Mouse (Mus musculus) heart, embryonic 15.5 days (tissue): ENCODE measurements around the gene Pla2g2f. TPM values are rescaled to one million over a fixed set of nuclear protein-coding genes. Genes with fewer than 3 reads are reported as not detected.
A peak's percentile ranks its signal among the peaks of the same experiment; 100 is the strongest.

Experiments
- ATAC-seq: fragments of 200-750 bp; cut with Nextera tagmentation; replicated peaks from 2 replicates; pipeline ENCODE4 v1.8.0; 2017; ENCODE audit warnings: low read depth, moderate TSS enrichment; ENCODE audit not compliant: insufficient number of reproducible peaks, insufficient read depth, low FRiP score
- H3K27ac ChIP-seq: fragments of 300-500 bp; sonication (generic); 2 replicates; pipeline ENCODE4 v1.5.1; 2015; ENCODE audit warnings: mild to moderate bottlenecking, inconsistent platforms
- H3K27me3 ChIP-seq: fragments of 300-500 bp; sonication (generic); 2 replicates; pipeline ENCODE4 v1.6.1; 2015; ENCODE audit warnings: inconsistent platforms
- H3K36me3 ChIP-seq: fragments of 300-500 bp; sonication (generic); 2 replicates; pipeline ENCODE4 v1.6.1; 2015; ENCODE audit warnings: mild to moderate bottlenecking, inconsistent platforms
- H3K4me1 ChIP-seq: fragments of 300-500 bp; sonication (generic); replicated peaks from 2 replicates; pipeline ENCODE4 v1.6.1; 2015; ENCODE audit warnings: inconsistent platforms
- H3K4me2 ChIP-seq: fragments of 300-500 bp; sonication (generic); 2 replicates; pipeline ENCODE4 v1.6.1; 2015; ENCODE audit warnings: inconsistent platforms, mild to moderate bottlenecking, moderate library complexity
- H3K4me3 ChIP-seq: fragments of 300-500 bp; sonication (generic); 2 replicates; pipeline ENCODE4 v1.5.1; 2015; ENCODE audit warnings: mild to moderate bottlenecking, inconsistent platforms
- H3K9ac ChIP-seq: fragments of 300-500 bp; sonication (generic); 2 replicates; pipeline ENCODE4 v1.6.1; 2015; ENCODE audit warnings: mild to moderate bottlenecking, inconsistent platforms
- H3K9me3 ChIP-seq: fragments of 300-500 bp; sonication (generic); replicated peaks from 2 replicates; pipeline ENCODE4 v1.6.1; 2016; ENCODE audit warnings: inconsistent platforms
- WGBS: fragments of 180-500 bp; shearing (Covaris S2); methylation state at CpG from one replicate; pipeline ENCODE4 v1.1.7; 2015; ENCODE audit warnings: mixed read lengths; 5-methylcytosine and 5-hydroxymethylcytosine counted together
- polyA plus RNA-seq: library from polyadenylated mRNA; unstranded; fragments of >200 nt; fragmentation: Nextera tagmentation; extraction: Ambion mirVana; gene quantifications from 2 replicates; pipeline ENCODE4 v1.2.1, GENCODE M21; 2015

The Pla2g2f gene
- 0.09 TPM in 1 of 2 replicates, not detected in the other for polyA plus RNA-seq

DNA sequence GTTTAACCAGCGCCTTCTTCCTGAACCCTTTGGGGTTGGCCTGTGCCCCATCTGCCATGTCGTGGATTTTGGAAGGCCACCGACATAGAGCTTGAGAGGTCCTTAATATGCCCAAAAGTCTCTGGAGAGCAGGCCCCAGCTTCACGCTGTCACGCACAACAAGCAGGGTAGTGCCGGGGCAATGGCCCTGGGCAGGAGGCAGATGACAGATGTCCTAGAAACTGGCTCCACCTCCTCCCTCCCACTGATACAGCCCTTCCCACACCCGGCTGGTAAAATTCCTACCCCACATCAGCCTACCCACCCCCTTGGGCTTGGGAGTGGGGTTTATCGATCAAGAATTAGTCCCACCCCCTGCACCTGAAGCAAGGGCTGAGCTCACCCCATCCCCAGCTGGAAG is at the start of gene Pla2g2f:
Pla2g2f (minus strand) TSS at position 211 of the 400 bp plus-strand sequence.
- 76% methylated on average over 8 of the region's 8 CpGs for WGBS
- H3K4me2 ChIP-seq = no peak within 1 kb of the TSS
- H3K9ac ChIP-seq = no peak within 1 kb of the TSS
- H3K9me3 ChIP-seq = no peaks in the 10 kb centered on the region
- H3K4me3 ChIP-seq = no peak within 1 kb of the TSS
- H3K27ac ChIP-seq = no peak within 1 kb of the TSS
- H3K36me3 ChIP-seq = no peaks in the 10 kb centered on the region
- no peak for ATAC-seq
- H3K27me3 ChIP-seq = peaks cover 5% of the 10 kb centered on the region; the same call in 1 of the 2 replicates
- no peaks in the 10 kb centered on the region; the same call in 1 of the 2 replicates for H3K4me1 ChIP-seq

DNA sequence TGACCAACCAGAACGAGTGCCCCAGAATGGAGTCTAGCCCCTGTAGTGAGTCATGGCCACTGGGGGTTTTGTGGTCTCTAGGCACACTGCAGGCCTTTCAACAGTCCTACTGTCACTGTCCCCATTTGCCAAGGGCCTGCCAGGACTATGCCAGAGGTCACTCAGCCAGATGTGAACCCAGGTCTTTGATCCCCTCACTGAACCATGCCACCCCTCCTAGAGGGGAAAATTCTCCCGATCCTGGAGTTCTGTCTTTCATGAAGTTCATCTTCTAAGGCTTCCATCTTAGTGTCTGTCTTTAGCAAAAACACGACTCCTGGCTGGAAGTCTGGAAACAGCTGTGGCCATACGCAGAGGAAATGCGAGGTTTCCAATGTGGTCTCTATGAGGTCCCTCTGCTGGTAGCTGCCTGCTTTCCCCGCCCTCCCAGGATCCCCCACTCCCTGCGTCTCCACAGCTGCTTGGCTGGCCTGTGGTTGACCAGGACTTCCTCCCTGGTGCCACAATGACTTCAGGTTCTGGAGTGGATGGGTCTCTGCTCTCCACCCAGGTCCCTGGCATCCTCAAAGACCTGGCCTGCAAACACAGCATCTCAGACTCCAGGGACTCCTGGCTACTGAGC is 49.6 kb upstream of the Pla2g2f start:
- H3K4me3 ChIP-seq = no peak overlapping the region
- H3K9ac ChIP-seq = no peak overlapping the region
- no peaks in the 10 kb centered on the region for H3K36me3 ChIP-seq
- peaks cover 51% of the 10 kb centered on the region for H3K27me3 ChIP-seq
- no peaks in the 10 kb centered on the region for H3K9me3 ChIP-seq
- whole genome bisulfite sequencing = 57% methylated on average over 7 of the region's 7 CpGs
- peaks cover 4% of the 10 kb centered on the region; the same call in 1 of the 2 replicates for H3K4me1 ChIP-seq
- no peak overlapping the region for H3K4me2 ChIP-seq
- no peak overlapping the region for H3K27ac ChIP-seq
- no peak for ATAC-seq

DNA sequence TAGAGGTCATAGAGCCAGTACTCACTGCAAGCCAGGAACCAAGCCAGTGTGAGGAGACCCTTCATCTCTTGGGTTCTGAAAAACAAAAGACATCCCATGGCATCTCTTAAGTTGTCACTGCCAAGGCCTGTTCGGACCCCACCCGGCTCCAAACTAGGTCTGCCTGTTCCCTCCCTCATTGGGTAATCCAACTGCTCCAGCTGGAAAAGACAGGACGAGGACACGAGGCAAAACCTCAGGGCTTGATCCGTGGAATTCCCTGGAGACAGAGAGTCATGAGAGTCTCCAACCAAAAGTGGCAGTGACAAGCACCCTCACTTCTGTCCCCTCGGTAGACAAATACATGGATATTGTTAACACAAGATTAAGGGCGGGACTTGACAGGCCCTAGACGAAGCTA is 48.7 kb upstream of the Pla2g2f start:
- H3K4me3 ChIP-seq = no peak overlapping the region
- H3K4me1 ChIP-seq = peaks cover 4% of the 10 kb centered on the region; the same call in 1 of the 2 replicates
- no peak overlapping the region for H3K9ac ChIP-seq
- no peak overlapping the region for H3K4me2 ChIP-seq
- no peaks in the 10 kb centered on the region for H3K36me3 ChIP-seq
- ATAC-seq = no peak
- no peak overlapping the region for H3K27ac ChIP-seq
- 72% methylated on average over 8 of the region's 8 CpGs for WGBS
- H3K27me3 ChIP-seq = peaks cover 48% of the 10 kb centered on the region
- no peaks in the 10 kb centered on the region for H3K9me3 ChIP-seq

DNA sequence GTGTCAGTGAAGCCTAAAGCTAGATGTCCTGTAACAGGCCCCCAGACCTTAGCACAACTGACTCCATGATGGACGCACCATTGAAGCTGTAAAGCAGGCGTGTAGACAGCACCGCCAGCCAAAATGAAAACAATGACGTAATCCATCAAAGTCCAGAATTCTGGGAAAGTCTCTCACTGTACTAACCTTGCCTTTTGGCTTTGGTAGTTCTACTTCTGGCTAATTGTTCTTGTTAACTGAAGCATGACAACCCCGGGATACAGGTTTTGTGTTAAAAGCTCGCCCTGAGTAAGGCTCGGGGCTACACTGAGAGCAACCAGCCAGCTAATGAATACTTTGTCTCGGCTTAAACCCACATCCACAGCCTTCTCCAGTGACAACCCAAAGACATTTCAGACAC is 47.8 kb upstream of the Pla2g2f start:
- peaks cover 45% of the 10 kb centered on the region for H3K27me3 ChIP-seq
- H3K9ac ChIP-seq = no peak overlapping the region
- WGBS = 69% methylated on average over 8 of the region's 8 CpGs
- no peak overlapping the region for H3K4me3 ChIP-seq
- peaks cover 7% of the 10 kb centered on the region for H3K4me1 ChIP-seq
- no peaks in the 10 kb centered on the region for H3K36me3 ChIP-seq
- no peaks in the 10 kb centered on the region for H3K9me3 ChIP-seq
- H3K27ac ChIP-seq = no peak overlapping the region
- no peak for ATAC-seq
- no peak overlapping the region for H3K4me2 ChIP-seq

DNA sequence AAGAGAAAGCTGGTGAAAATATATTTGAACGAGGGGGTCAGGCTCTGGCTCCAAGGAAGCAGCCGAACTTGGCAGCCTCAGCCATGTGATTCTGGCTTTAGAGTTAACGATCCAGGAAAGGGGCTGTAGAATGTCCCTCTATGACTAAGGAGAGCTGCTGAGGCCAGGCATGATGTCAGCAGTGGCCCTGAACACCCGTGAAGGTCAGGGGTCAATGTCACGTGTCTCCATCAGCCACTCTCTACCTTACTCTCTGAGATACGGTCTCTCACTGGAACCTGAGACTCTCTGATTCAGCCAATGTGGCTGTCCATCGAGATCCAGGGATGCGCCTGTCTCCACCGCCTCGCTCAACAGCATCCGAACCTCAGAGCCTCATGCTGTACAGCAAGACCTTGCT is 45.5 kb upstream of the Pla2g2f start:
- peaks cover 9% of the 10 kb centered on the region for H3K4me1 ChIP-seq
- H3K4me3 ChIP-seq = no peak overlapping the region
- H3K36me3 ChIP-seq = no peaks in the 10 kb centered on the region
- ATAC-seq = no peak
- H3K27me3 ChIP-seq = peaks cover 28% of the 10 kb centered on the region
- H3K4me2 ChIP-seq = no peak overlapping the region
- H3K27ac ChIP-seq = no peak overlapping the region
- no peak overlapping the region for H3K9ac ChIP-seq
- H3K9me3 ChIP-seq = no peaks in the 10 kb centered on the region
- WGBS = 81% methylated on average over 11 of the region's 11 CpGs

DNA sequence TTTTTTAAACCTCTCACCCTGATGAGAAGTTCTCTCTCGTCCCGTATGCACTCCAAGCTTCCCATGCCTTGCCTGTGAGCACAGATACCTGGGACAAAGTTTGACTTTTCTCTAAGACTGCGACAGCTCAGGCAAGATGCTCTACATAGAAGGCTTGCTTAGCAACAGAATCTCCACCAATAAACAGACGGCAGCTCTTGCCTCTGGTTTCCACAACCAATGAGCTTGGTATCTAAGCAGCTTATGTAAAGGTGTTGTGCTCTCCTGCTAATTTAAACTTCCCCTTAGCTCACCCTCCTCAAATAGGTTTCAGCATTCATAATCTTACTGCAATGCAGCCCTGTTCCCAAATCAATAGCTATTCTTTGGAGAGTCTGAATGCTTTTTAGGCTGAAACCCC is 44.2 kb upstream of the Pla2g2f start:
- ATAC-seq = no peak
- no peak overlapping the region for H3K27ac ChIP-seq
- 75% methylated on average over 4 of the region's 4 CpGs for WGBS
- H3K9ac ChIP-seq = no peak overlapping the region
- H3K4me1 ChIP-seq = peaks cover 9% of the 10 kb centered on the region
- H3K4me2 ChIP-seq = no peak overlapping the region
- H3K27me3 ChIP-seq = peaks cover 21% of the 10 kb centered on the region
- no peak overlapping the region for H3K4me3 ChIP-seq
- no peaks in the 10 kb centered on the region for H3K36me3 ChIP-seq
- H3K9me3 ChIP-seq = no peaks in the 10 kb centered on the region

DNA sequence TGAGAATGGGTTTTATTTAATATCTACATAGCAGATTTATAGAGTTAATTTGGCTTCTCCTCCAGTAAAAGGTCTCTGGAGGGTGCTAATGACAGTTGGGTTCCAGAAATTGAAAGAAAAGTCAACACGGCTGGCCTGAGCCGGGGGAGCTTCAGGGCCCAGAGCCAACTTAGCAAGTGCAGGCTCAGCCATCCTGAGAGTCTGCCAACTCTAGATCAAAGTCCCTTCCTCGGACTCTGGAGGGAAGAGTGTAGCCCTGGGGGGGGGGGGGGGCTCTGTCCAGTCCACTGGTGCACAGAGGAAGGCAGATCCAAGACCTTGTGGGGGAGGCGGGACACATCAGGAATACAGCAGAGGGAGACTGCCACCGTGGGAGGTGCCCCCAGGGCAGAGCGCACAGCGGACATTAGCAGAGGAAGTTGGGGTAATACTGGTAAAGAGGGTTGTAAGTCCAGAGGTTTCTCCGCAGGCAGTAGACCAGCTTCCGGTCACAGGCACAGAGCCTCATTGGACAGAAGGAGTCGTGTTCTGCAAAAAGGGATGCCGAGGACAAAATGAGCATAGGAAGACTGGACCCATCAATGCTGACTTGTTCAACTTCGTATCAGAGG is 42.8 kb upstream of the Pla2g2f start:
- Histone ChIP-seq H3K36me3 (no peaks in the 10 kb centered on the region), H3K4me2 (peak overlapping the region; percentile 23), H3K9ac (no peak overlapping the region), H3K4me1 (peaks cover 11% of the 10 kb centered on the region), H3K27ac (no peak overlapping the region), H3K9me3 (no peaks in the 10 kb centered on the region), H3K4me3 (no peak overlapping the region), H3K27me3 (peaks cover 16% of the 10 kb centered on the region)
- ATAC-seq = no peak
- WGBS = 57% methylated on average over 12 of the region's 12 CpGs

DNA sequence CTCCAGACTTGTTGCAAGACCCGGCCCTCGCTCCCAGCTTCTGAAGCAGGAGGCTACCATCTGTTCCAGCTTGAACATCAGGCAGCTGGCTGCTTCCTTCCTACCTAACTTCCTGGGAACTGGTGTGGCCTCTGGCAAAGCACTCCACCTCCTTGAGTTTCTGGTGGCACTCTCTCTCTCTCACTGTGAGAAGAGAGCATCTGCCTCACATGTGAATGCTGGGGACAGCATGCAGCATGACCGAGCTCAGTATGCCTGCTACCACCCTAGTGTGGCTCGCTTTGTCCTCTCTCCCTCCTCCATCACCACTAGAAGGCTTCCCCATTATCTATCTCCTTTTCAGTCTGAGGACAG is 39.8 kb upstream of the Pla2g2f start:
- no peaks in the 10 kb centered on the region for H3K36me3 ChIP-seq
- WGBS = 68% methylated on average over 4 of the region's 4 CpGs
- no peak overlapping the region for H3K27ac ChIP-seq
- ATAC-seq = no peak
- no peak overlapping the region for H3K9ac ChIP-seq
- H3K4me2 ChIP-seq = no peak overlapping the region
- H3K4me3 ChIP-seq = no peak overlapping the region
- H3K4me1 ChIP-seq = peaks cover 11% of the 10 kb centered on the region
- no peaks in the 10 kb centered on the region for H3K9me3 ChIP-seq
- H3K27me3 ChIP-seq = peaks cover 12% of the 10 kb centered on the region

DNA sequence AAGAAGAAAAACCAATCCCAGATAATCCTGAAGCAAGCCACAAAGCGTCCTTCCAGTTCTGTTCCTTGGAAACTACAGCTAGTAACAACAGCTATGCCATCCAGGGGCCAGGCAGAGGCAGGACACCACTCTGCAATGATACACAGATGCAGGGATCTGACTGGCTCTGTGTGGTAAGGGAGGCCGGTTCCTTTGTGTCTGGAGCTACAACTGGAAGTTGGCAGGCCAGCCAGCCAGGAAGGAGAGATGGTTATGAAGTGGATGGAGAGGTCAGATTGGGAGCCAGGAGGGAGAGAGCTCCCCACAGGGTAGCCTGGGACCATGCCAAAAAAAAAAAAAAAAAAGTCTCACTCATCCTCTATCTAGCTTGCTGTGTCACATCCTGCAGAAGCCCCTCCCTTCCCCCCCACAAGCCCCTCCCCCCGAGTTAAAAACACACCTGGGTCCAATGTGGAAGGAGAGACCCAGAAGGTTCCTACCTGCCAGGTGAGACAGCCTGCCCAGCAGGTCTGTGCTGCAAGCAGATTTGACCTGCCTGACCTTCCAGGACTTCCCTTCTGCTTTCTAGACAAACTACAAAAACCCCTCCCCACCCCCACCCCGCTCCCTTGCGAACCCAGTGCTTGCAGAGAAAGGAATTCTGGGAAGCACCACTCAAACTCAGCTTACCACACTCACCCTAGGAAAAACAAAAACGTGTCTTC is 39.2 kb upstream of the Pla2g2f start:
- Histone ChIP-seq H3K4me3 (no peak overlapping the region), H3K4me2 (no peak overlapping the region), H3K27ac (no peak overlapping the region), H3K9me3 (no peaks in the 10 kb centered on the region), H3K9ac (no peak overlapping the region), H3K27me3 (peaks cover 12% of the 10 kb centered on the region), H3K4me1 (peaks cover 11% of the 10 kb centered on the region), H3K36me3 (no peaks in the 10 kb centered on the region)
- no peak for ATAC-seq
- 36% methylated on average over 6 of the region's 6 CpGs for WGBS

DNA sequence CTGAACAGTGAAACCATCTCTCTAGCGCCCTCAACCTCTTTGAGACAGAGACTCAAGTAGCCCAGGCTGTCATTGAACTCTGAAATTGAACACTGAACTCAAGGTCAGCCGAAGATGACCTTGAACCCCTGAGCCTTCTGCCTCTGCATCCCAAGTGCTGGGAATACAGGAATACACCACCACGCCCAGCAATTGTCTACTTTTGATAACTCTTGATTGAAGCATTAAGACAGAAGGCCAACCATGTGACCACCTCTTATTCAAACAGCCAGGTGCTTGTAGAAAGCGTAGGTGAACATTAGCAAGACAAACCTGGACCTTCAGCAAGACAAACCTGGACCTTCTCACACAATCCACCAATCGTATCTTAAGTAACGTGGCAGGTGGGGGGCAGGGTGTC is 36.9 kb upstream of the Pla2g2f start:
- Histone ChIP-seq H3K4me1 (0 out of 2 replicates have a peak, but pooled peaks cover 2% of the 10 kb centered on the region), H3K4me2 (no peak overlapping the region), H3K9ac (no peak overlapping the region), H3K27ac (no peak overlapping the region), H3K9me3 (no peaks in the 10 kb centered on the region), H3K36me3 (no peaks in the 10 kb centered on the region), H3K4me3 (no peak overlapping the region), H3K27me3 (peaks cover 21% of the 10 kb centered on the region)
- no peak for ATAC-seq
- WGBS = 83% methylated on average over 6 of the region's 6 CpGs

DNA sequence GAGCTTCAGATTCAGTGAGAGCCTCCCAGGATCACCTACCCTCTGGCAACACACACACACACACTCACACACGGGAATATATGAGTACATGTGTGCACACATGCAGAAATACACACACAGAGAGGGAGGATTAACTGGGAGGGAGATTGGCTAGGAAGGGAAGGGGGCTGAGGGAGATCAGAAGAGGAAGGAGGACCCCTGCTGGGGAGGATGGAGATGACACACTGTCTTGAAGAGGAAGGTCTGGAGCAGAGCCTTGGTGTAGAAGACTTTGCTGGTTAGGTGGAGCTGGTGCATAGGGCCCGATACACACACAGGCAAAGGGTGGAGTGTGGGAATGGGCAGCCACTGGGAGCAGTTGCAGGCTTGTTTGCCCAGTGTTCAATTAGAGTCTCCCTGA is 35.9 kb upstream of the Pla2g2f start:
- H3K27me3 ChIP-seq = peaks cover 23% of the 10 kb centered on the region
- H3K36me3 ChIP-seq = no peaks in the 10 kb centered on the region
- H3K4me3 ChIP-seq = no peak overlapping the region
- H3K9ac ChIP-seq = no peak overlapping the region
- H3K27ac ChIP-seq = no peak overlapping the region
- 46% methylated on average over 2 of the region's 2 CpGs for WGBS
- 0 out of 2 replicates have a peak, but pooled peaks cover 2% of the 10 kb centered on the region for H3K4me1 ChIP-seq
- no peaks in the 10 kb centered on the region for H3K9me3 ChIP-seq
- no peak for ATAC-seq
- no peak overlapping the region for H3K4me2 ChIP-seq
